Mouse (Mus musculus): ENCODE results near the gene St6galnac6. TPM values are rescaled to one million over a fixed set of nuclear protein-coding genes. Genes with fewer than 3 reads are reported as not detected.

St6galnac6 gene
- polyA plus RNA-seq, 1 experiment from 2014 or later, result 15.2 TPM

DNA sequence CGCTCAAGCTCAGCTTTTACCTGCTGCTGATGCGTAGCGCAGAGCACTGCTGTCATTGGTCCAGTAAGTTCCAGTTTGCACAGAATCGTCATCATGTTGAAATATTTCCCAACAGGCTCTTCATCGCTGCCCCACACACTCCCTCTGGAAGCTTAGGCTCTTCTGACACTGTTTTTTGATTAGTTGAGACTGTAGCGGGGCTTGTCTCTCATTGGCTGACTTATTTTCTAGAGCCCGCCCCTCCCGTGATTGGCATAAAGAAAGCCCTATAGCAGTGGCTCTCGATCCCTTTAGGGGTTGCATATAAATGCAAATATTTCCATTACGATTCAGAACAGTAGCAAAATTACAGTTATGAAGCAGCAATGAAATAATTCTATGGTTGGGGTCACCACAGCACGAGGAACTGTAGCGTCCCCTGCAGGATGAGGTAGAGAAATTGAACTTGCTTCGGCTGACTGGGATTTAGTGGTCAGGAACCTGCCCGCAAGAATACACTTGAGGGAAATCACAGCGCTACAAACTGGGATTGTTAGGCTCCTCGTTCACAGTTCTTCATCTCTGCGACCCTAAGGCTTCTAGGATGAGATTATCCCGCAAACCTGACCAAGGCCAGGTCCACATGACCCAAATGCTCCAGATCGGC, 17.9 kb upstream of the St6galnac6 start:
- Histone ChIP-seq H3K27ac (ENCODE audit: low read length) (no peak overlapping the region), H3K9me3 (ENCODE audit: control insufficient read depth, low read length) (no peaks in the 10 kb centered on the region), H3K36me3 (ENCODE audit: control insufficient read depth, insufficient read depth, low read length) (no peaks in the 10 kb centered on the region), H3K4me3 (ENCODE audit: low read length) (peak overlapping the region; percentile 30; the same call in 1 of the 2 replicates), H3K4me2 (ENCODE audit: low read depth, low read length) (peak overlapping the region; percentile 28), H3K4me1 (ENCODE audit: control insufficient read depth, insufficient read depth, low read length) (peaks cover 5% of the 10 kb centered on the region), H3K27me3 (replicated peaks; ENCODE audit: control insufficient read depth, insufficient read depth, low read length) (peaks cover 9% of the 10 kb centered on the region; the same call in 1 of the 2 replicates), H3K9ac (ENCODE audit: low read depth, low read length) (no peak overlapping the region)
- ATAC-seq, result no peak
- 39% methylated on average over 19 of the region's 19 CpGs for WGBS

DNA sequence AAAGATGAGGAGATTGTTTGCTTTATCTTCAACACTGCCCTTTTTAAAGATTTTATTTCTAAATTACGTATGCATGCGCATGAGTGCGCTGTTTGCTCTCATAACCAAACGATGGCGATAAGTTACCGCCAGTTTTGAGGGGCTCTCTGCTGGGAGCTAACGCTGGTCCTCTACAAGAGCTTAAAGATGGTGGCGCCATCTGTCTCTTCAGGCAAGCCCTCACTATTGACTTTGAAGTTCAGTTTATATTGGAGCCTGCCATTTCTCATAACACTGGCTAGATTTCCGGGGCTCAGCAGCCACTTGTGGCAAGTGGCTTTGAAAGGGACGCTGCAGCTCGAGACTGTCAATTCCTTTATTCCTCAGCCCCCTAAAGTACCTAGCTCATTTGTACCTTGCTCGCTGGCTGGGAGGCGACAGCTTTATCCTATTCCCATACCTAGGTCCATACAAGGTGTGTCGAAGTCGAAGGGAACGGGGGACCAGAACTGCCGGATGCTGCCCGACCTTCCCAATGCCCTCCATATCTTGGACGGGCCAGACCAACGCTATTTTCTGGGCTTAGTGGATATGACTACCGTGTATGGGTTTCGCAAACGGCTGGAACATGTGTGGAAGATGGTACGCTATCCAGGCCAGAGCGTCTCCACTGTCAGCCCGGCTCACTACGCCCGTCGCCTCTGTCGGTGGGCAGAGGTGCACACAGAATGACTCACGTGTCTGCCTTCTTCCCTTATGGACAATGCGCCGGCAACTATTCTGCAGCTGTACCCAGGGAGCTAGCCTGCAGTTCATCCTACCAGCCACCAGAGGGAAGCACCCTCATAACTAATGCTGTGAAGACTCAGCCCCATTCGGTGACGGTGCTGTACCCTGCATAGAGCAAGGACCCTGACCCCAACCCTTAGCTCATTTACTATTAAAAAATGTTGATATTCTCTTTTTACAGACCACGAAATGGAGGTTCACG, 16.4 kb upstream of the St6galnac6 start:
- Histone ChIP-seq H3K4me2 (ENCODE audit: low read depth, low read length) (peak overlapping the region; percentile 71), H3K9ac (ENCODE audit: low read depth, low read length) (peak overlapping the region; percentile 54), H3K27ac (ENCODE audit: low read length) (no peak overlapping the region), H3K36me3 (ENCODE audit: control insufficient read depth, insufficient read depth, low read length) (no peaks in the 10 kb centered on the region), H3K4me3 (ENCODE audit: low read length) (peak overlapping the region; percentile 38), H3K27me3 (replicated peaks; ENCODE audit: control insufficient read depth, insufficient read depth, low read length) (peaks cover 9% of the 10 kb centered on the region; the same call in 1 of the 2 replicates), H3K9me3 (ENCODE audit: control insufficient read depth, low read length) (no peaks in the 10 kb centered on the region), H3K4me1 (ENCODE audit: control insufficient read depth, insufficient read depth, low read length) (peaks cover 14% of the 10 kb centered on the region)
- 12% methylated on average over 37 of the region's 37 CpGs for WGBS
- ATAC-seq, result peak; percentile 68

DNA sequence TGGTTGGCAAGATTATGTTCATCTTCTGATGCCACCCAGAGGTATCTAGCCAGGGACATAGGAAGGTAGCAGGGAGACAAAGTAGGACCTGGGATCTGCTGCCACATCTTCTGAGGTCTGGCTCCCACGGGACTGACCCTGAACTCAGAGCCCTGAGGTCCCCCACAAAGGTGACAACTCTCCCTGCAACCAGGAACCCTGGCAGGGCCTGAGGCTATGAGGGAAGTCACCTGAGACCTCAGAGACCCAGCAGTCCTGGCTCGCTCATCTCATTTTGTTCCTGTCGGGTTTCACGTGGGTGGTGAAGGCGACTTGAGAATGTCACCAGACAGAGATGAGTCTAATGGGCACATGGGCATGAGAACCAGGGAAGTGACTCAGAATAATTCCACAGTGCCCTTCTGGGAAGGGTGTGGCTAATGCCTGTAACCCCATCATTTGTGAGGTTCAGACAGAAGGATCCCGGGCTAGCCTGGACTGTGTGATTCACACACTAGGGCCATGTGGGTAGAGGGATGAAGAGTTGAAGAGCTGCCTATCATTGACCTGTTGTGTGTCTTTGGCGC, 14.3 kb upstream of the St6galnac6 start:
- WGBS, result 89% methylated on average over 7 of the region's 7 CpGs
- no peak for ATAC-seq

GRCm38 (mm10) chr2:32586871-32587351, 12.6 kb upstream of the St6galnac6 start, which contains the start of gene St6galnac4:
Gene St6galnac4 (plus strand): TSS chr2:32587095.
- ATAC-seq, result peak; percentile 87
- H3K27ac ChIP-seq (ENCODE audit: low read length), result peak within 1 kb of the TSS; percentile 64
- peak within 1 kb of the TSS; percentile 72 for H3K9ac ChIP-seq (ENCODE audit: low read depth, low read length)
- H3K4me1 ChIP-seq (ENCODE audit: control insufficient read depth, insufficient read depth, low read length), result peaks cover 20% of the 10 kb centered on the region
- no peaks in the 10 kb centered on the region for H3K36me3 ChIP-seq (ENCODE audit: control insufficient read depth, insufficient read depth, low read length)
- WGBS, result under 1% methylated on average over 38 of the region's 38 CpGs
- peak within 1 kb of the TSS; percentile 63 for H3K4me3 ChIP-seq (ENCODE audit: low read length)
- no peaks in the 10 kb centered on the region for H3K9me3 ChIP-seq (ENCODE audit: control insufficient read depth, low read length)
- peak within 1 kb of the TSS; percentile 76 for H3K4me2 ChIP-seq (ENCODE audit: low read depth, low read length)
- H3K27me3 ChIP-seq (replicated peaks; ENCODE audit: control insufficient read depth, insufficient read depth, low read length), result no peaks in the 10 kb centered on the region

More for the DNA sequence above, 14.3 kb upstream of the St6galnac6 start:
- no peak overlapping the region for H3K4me3 ChIP-seq (ENCODE audit: low read length)
- no peak overlapping the region for H3K9ac ChIP-seq (ENCODE audit: low read depth, low read length)
- H3K27ac ChIP-seq (ENCODE audit: low read length), result no peak overlapping the region
- H3K4me1 ChIP-seq (ENCODE audit: control insufficient read depth, insufficient read depth, low read length), result peaks cover 20% of the 10 kb centered on the region
- H3K36me3 ChIP-seq (ENCODE audit: control insufficient read depth, insufficient read depth, low read length), result no peaks in the 10 kb centered on the region
- H3K4me2 ChIP-seq (ENCODE audit: low read depth, low read length), result no peak overlapping the region
- no peaks in the 10 kb centered on the region for H3K9me3 ChIP-seq (ENCODE audit: control insufficient read depth, low read length)
- no peaks in the 10 kb centered on the region for H3K27me3 ChIP-seq (replicated peaks; ENCODE audit: control insufficient read depth, insufficient read depth, low read length)

DNA sequence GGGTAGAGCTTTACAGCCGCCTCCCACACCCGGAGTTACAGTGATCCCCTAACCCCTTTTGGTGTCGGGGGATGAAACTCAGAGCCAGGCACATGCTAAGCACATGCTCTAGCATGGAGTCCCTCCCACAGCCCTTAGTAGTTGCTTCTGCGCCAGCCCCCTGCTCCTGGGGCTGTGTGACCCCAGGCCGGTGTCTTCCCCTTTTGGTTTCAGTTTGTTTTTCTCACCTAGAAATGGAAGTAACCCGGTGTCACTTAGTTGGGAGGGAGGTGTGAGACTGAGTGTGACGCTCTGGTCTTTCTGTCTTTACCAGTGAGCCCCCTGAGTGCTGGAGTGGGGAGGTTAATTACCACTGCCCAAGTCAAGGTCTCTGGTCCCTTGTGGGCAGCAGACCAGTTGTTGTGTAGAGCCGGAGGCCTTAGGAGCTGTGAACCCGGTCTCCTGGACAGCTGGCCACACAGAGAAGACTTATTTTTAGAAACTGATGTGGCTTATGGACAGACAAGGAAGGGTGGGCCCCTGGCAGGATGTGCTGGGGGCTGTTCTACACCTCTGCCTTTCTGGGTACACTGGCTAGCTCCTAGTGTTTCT, 11.7 kb upstream of the St6galnac6 start:
- Histone ChIP-seq H3K9ac (ENCODE audit: low read depth, low read length) (peak overlapping the region; percentile 72), H3K36me3 (ENCODE audit: control insufficient read depth, insufficient read depth, low read length) (no peaks in the 10 kb centered on the region), H3K27ac (ENCODE audit: low read length) (0 out of 2 replicates have a peak overlapping the region, but pooled peaks have one; percentile 22), H3K9me3 (ENCODE audit: control insufficient read depth, low read length) (no peaks in the 10 kb centered on the region), H3K27me3 (replicated peaks; ENCODE audit: control insufficient read depth, insufficient read depth, low read length) (no peaks in the 10 kb centered on the region), H3K4me1 (ENCODE audit: control insufficient read depth, insufficient read depth, low read length) (peaks cover 20% of the 10 kb centered on the region), H3K4me3 (ENCODE audit: low read length) (peak overlapping the region; percentile 63), H3K4me2 (ENCODE audit: low read depth, low read length) (peak overlapping the region; percentile 76)
- ATAC-seq, result no peak
- WGBS, result 36% methylated on average over 9 of the region's 9 CpGs

- Histone ChIP-seq H3K4me3 (ENCODE audit: low read length) (no peak overlapping the region), H3K27me3 (replicated peaks; ENCODE audit: control insufficient read depth, insufficient read depth, low read length) (no peaks in the 10 kb centered on the region), H3K27ac (ENCODE audit: low read length) (no peak overlapping the region), H3K36me3 (ENCODE audit: control insufficient read depth, insufficient read depth, low read length) (no peaks in the 10 kb centered on the region), H3K9ac (ENCODE audit: low read depth, low read length) (no peak overlapping the region), H3K4me1 (ENCODE audit: control insufficient read depth, insufficient read depth, low read length) (peaks cover 16% of the 10 kb centered on the region), H3K4me2 (ENCODE audit: low read depth, low read length) (no peak overlapping the region), H3K9me3 (ENCODE audit: control insufficient read depth, low read length) (no peaks in the 10 kb centered on the region)
- no peak for ATAC-seq
- 60% methylated on average over 11 of the region's 11 CpGs for WGBS
These were observed 10.2 kb upstream of the St6galnac6 start for GRCm38 (mm10) chr2:32589213-32589795.

- Histone ChIP-seq H3K27ac (ENCODE audit: low read length) (no peak overlapping the region), H3K9me3 (ENCODE audit: control insufficient read depth, low read length) (no peaks in the 10 kb centered on the region), H3K4me2 (ENCODE audit: low read depth, low read length) (no peak overlapping the region), H3K36me3 (ENCODE audit: control insufficient read depth, insufficient read depth, low read length) (no peaks in the 10 kb centered on the region), H3K4me1 (ENCODE audit: control insufficient read depth, insufficient read depth, low read length) (peaks cover 16% of the 10 kb centered on the region), H3K9ac (ENCODE audit: low read depth, low read length) (no peak overlapping the region), H3K4me3 (ENCODE audit: low read length) (no peak overlapping the region), H3K27me3 (replicated peaks; ENCODE audit: control insufficient read depth, insufficient read depth, low read length) (no peaks in the 10 kb centered on the region)
- WGBS, result 78% methylated on average over 10 of the region's 10 CpGs
- ATAC-seq, result no peak
These were observed 9.3 kb upstream of the St6galnac6 start for GRCm38 (mm10) chr2:32590224-32590623.

DNA sequence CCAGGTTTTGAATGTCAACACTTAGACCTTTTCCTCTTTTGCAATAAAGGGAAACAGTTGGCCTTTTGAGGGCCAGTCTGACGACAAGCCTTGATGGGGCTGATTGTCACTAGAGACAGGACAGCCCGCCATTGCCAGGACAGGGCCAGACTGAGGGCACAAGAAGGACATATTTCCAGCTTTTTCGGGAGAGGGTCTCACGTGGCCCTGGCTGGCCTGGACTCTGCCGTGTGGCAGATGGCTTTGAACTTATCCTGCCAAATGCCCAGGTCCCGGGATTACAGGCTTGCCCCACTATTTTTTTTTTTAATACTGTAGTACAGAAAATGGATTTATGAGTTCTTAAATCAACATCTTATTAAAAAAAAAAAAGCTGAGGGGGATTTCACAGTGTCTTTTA, 8.3 kb upstream of the St6galnac6 start:
- H3K4me3 ChIP-seq (ENCODE audit: low read length), result no peak overlapping the region
- H3K27ac ChIP-seq (ENCODE audit: low read length), result no peak overlapping the region
- no peaks in the 10 kb centered on the region for H3K9me3 ChIP-seq (ENCODE audit: control insufficient read depth, low read length)
- no peak overlapping the region for H3K9ac ChIP-seq (ENCODE audit: low read depth, low read length)
- peaks cover 16% of the 10 kb centered on the region for H3K4me1 ChIP-seq (ENCODE audit: control insufficient read depth, insufficient read depth, low read length)
- no peak for ATAC-seq
- no peak overlapping the region for H3K4me2 ChIP-seq (ENCODE audit: low read depth, low read length)
- 67% methylated on average over 6 of the region's 6 CpGs for WGBS
- no peaks in the 10 kb centered on the region for H3K36me3 ChIP-seq (ENCODE audit: control insufficient read depth, insufficient read depth, low read length)
- H3K27me3 ChIP-seq (replicated peaks; ENCODE audit: control insufficient read depth, insufficient read depth, low read length), result no peaks in the 10 kb centered on the region
